Mouse (Mus musculus) 3134 (cell line): ENCODE data around the gene Zfp612.
"Not testable (repeated sequence)": the region's sequence is repeated elsewhere in the genome, so short reads cannot be mapped to it uniquely, and the experiment has no call there.

ENCODE experiments used
- DNase-seq: peaks from one replicate; pipeline ENCODE4 v3.0.0-alpha.2; 2011; ENCODE audit warnings: low spot score; ENCODE audit not compliant: insufficient read length; ENCODE audit errors: extremely low read depth

Gene Zfp612

DNA sequence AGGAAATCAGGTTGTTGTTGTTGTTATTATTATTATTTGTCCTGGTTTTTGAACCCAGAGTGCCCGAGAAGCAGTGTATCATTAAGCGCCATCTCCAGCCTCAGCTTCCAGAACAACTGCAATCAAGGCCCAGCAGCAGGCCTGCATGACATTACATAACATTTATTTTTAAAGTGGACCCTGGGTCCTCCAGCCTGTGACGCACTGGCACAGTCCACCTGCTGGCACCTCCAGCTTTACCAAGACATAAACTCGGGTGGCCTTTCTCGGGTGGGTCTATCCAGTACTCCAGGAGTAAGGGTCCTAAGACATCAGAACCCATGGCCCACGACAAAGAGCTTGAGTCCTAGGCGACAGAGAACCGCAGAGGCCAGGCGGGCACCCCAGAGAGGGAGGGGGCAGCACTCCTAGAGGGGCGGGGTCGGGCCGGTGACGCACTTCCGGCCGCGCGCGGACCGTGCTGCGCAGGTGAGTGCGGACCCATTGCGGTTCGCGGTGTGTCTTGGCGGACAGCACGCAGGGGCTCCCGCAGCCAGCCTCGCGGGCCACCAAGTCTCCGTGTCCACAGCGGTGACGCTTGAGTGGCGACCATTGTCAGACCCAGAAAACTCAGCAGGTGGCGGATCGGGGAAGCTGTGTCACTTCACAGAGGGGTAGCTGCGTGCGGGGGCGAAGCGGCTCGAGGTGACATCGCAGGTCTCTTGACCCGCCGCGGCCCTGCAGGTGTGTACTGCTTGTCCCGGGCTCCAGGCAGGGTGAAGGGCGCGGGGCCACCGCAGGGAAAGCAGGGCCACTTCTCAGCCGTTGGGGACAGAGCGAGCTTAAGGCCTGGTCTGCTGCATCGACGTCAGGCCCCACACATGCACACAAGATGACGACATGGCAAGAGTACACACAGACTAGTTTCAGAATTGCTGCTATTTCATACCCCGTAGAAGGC lies at the start of gene Zfp612:
TSS of gene Zfp612 (plus strand) at position 465 of the 940 bp plus-strand sequence.
- no peak for DNase-seq

DNA sequence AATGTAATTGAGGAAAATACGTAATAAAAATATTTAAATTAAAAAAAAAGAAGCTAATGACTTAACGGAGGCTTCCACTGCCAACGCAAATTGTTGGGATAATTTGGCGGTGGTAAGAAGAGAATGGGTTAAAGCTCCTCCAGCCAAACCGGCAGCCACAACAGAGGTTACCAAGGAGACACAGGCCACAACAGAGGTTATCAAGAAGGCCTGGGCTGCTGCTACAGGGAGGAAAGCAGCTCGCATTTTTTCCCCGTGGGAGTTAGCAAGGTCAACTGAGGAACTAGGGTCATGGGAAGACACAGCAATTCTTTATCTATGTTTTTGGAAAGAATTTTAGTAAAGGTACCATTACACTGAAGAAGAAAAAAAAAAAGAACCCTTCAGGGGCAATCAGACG lies 45.8 kb upstream of the Zfp612 start:
- DNase-seq = not testable (repeated sequence)

DNA sequence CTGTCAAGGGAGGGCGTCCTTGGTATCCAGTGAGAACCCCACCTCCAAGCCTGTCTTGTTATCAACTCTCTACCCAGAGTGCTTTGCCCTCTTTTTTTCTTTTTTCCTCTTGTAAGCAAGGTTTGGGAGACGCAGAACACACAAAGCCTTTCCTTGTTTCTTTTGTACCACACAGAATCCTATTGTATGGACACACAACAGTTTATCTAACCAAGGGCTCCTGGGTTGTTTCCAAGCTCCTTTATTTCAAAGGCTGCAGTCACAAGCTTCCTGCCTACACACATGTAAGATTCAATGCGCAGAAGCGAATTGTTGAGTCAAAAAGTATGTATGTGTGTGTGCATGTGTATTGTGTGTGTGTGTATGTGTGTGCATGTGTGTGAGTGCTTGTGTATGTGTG lies 45.2 kb upstream of the Zfp612 start:
- no peak for DNase-seq

DNA sequence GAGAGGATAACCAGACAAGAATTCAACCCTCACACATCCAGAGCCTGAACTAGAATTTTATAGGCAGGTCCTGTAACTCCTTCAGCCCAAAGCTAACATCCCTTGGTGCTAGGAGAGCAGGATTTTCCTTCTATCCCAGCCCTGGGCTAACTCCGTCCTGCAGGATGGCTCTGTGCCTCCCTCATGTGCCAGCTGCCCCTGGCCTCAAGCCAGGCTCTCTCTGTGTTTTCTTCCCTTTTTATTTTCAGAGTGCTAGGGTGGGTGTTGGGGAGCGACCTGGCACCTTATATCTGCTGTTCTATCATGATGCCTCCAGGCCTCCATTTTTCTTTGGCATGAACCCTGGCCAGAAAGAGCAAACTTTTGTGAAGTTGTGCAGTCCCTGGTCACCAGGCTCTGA lies 43.4 kb upstream of the Zfp612 start:
- DNase-seq = no peak

DNA sequence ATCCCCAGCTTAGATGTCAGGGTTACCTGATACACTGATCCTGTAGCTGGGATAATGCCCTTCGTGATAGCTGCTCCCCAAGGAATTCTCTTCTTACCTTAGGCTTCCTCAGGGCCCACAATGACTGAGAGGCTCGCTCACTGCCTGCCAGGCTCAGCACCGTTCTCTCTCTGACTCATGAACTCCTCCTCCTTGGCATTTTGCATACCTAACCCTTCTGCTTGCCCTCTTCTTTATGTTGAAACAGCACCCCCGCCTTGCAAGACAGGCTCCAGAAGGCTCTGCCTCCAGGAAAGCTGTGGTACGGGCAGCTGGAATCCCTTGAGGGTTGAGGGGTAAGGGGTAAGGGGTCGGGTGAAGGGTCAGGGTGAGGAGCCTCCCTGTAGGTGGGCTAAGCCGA lies 40.3 kb upstream of the Zfp612 start:
- no peak for DNase-seq

DNA sequence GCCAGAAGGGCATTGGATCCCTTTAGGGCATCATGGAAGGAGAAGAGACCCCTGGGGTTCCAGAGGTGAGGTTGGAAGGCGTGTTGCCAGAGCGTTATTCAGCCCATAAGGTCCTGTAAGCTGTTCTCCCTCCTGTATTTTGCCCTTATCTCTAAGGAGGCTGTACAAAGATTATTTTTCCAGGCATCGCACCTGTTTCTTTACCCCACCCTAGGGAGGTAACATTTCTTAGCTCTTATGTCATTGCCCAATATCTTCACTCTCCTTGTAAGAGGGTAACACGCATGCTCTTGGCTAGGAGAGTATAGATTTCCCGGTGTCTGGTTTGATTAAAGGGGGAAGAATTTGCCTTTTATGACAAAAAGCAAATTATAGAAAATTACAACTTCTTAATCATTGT lies 39.9 kb upstream of the Zfp612 start, which contains the start of gene Chst4:
TSS of gene Chst4 (minus strand) at position 82 of the 400 bp plus-strand sequence.
- no peak for DNase-seq

DNA sequence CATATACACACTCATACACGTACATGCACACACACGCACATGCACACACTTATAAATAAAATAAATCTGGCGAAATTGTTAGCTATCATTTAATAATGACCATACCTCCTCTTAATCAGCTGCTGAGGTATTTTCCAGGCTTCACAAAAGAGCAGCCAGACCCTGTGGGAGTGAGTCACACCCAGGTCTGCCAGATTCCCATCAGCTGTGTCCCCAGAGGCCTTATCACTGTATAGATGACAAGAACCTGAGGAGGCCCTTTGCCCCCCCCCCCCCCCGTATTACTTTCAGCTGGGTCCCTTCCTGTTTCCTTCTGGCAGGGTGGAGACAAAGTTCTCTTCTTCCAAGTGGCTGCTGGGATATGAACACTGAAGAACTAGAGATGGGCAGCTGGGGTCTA lies 39.0 kb upstream of the Zfp612 start:
- DNase-seq = no peak

DNA sequence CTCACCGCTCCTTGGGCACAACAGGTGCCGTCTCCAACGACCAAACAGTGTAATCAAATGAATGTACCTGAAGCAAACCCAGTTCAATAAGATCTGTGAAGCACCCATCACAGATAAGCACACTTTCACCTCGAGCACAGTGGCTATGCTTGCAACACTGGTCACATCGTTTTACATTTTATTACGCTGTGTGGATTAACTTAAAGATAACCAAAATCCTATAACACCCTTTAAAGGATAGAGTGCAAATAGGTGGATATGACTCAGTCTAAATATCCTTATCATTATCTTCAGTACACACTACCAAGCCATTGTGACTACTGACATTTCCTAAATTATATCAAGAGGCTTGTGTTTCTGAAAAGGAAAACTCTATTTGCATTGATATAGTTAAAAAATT lies 28.3 kb upstream of the Zfp612 start:
- no peak for DNase-seq

DNA sequence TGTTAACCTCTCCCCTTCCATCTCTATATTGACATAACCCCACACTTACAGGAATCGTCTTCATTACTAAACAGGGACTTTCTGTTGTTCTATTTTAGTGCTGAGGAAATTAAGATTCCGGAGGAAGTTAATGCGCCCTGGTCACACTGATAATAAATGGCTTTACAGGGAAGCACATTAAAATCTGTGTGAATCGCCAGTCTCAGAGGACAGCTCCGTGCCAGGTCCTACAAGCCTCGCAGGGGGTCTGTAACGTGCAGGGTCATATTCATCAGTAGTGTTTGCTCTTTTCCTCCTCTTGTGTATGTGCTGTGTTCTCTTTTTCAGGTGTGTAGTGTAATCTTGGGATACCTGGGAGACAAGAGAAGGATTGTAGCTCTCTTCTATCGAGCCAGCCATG lies 21.3 kb upstream of the Zfp612 start:
- no peak for DNase-seq

DNA sequence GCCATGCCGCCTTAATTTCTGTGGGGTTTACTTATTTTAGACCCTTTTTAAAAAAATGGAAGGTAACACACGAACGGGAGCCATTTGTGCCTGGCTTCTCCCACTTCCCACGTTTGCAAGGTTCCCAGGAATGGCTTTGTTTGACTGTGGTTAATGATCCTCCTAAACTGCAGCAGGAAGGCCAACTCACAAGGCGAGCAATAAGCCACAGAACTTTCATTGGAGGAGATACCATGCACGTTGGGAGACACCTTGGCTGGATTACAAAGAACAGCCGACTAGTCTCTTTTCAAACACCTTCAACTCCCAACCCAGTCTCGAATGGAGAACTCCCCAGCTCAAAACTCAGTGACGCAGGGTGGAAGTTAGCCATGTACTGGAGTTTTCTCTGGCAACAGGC lies 15.4 kb upstream of the Zfp612 start:
- DNase-seq = no peak

DNA sequence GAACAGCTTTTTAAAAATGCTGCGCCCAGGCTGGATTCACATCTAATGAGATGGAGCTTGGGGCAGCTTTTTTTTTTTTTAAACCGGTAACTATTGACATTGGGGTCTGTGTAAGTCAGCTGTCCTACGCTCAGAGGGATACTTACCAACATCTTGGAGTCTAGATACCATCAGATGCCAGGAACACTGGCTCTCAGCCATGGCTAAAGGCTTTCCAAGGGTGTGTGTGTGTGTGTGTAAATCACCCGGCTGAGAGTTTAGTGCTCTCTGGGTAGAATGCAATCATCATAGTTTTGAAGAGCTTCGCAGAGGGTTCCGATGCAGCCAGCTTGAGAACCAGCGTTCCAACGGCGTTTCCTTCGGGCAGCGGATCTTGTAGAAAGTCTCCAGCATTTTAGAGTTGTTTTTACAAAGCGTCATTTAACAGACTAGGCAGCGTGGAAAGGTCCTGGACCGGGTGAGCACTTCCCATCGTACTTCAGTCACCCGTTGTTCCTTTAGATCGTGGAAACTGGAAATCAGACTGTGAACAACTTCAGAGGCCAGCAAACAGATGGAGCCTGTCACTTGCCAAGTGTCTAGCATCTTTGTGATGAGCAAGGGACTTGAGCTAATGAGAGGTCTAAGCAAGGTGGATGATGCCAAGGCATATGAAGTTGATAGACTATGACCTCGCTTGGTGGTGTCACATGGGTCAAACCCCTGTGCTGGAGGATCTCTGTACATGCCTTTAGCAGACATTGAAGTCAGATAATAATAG lies 14.8 kb upstream of the Zfp612 start:
- no peak for DNase-seq

DNA sequence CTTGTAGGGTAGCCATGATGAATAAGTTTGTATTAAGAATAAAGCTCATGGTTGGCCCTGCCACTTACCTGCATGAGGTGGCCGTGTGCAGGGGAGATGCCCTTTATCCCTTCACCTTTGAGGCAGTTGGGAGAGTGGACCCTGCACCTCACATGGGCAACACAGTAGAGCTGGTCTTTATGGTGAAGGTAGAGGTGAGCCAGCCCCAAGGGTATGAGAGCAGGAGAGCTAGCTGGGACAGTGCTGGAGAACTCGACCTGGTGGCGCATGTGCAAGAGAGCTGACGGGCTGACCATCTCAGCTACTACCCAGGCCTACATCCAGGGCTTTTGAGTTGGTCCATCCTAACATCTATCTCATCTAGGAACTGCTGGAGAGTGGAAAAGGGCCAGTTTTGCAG lies 13.9 kb upstream of the Zfp612 start:
- no peak for DNase-seq

DNA sequence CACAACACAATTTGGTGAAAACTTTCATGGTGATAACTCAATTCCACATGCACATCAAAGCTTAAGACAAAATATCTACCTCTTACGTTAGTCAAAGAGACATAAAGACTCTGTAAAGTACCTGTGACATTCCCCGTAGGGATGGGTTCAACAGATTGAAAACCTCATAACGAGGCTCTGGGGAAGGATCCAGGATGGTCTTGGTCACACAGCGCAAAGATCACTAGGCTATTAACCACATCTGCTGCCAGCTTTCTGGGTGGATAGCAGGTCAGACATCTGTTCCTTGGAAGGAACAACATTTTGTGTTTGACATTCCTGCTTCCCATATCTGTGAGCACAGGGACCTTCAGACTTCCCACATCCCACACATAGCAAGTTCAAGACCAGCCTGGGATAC lies 9.8 kb upstream of the Zfp612 start:
- DNase-seq = no peak

DNA sequence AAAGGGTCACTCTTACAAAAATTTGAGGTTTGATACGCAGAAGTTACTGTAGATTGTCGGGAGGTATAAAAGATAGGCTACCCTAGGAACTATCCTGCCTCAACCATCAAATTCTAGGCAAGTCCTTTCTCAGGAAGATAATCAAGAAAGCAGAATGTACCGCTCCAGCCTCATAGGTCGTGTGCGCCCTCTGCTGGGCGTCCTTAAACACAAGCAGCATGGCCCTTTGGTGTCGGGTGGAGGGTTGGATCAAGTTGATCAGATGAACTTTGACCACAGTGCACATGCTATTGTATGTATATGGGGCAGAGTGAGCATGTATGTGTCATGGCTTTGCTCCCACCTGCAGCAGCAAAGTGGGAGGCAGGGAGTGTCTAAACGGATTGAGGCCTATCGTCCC lies 7.9 kb upstream of the Zfp612 start:
- no peak for DNase-seq

DNA sequence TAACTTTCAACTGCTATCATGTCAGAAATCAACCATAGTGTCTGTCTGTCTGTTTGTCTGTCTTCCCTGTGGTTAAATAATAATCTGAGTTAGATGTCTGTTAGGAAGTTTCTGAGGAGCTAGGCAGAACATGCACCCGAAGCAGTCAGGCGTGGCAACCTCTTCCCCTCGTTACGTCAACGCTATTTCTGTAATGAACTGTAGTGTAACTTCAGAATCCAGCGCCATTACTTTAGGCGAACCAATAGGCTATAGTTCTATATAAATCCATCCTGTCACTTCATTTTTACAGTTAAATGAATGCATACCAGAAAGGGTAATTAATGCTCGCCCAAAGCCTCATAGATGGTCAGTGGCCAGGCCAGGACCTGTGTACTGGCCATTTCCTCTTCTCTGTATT lies 5.0 kb upstream of the Zfp612 start:
- DNase-seq = no peak

DNA sequence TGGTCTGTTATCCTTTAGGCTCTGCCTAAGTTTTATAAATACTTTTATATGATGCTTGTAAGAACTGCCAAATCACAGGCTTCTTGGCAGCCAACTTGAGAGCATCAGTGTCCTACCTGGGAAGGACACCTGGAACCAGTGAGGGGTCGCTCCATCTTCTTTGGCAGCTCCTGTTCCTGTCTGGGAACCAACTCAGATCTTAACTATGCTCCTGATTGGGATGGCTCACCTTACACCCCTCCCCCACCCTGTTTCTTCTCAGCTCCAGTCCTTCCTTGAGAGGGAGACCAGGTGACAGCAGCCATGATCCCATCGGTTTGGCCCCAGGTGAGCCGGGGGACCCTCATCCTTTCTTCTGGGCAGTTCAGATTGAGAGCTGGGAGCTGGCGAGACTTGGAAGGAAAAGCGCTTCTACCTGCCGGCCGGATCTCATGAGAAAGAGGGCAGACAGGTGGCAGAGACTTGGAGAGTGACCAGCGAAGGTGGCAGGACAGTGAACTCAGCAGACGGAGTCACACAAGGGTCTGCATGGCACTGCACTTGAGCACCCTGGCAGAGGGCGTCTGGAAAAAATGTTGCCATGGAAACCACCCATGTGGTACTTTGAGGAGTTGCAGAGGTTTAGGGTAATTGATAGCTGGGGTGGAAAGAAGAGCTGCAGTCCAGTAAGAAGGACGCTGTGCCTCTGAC lies 3.0 kb downstream of the Zfp612 start:
- no peak for DNase-seq

DNA sequence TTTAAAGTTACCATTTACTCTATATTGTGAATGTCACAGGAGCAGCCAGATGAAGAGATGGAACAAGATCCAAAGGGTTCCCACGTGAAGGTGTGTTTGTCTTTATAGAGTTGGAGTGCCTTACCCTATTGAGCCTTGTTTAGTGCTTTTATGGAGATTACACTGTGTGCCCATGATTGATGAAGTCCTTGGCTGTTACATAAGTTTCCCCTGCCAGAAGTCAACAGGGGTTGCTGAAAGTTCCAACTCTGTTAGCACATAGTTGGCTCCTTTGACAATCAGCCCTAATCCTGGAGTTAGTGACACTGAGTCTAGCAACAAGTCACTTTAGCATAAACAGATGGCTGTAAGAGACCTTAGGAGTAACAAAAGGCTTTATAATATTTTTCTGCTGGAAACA lies 12.3 kb downstream of the Zfp612 start:
- DNase-seq = no peak

DNA sequence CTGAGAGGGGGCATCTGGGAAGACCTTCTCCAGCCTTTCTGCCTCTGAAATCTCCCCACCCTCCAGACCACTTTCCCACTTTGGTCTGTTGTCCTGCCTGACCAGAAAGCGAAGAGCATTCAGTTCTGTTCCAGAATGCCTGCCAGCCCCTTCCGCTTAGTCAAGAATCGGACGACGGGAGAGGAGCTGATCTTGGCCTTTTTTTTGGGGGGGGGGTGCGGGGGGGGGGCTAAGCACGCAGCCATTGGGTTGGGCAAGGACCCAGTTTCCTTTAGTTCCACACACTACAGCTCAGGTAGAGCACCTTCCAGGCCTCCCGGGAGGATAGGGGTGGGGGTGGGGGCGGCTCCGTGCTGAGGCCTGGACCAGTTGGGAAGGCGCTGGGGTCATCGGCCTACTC lies 21.4 kb downstream of the Zfp612 start, which contains the start of gene Gm21964:
TSS of gene Gm21964 (plus strand) at position 301 of the 400 bp plus-strand sequence.
- DNase-seq = no peak

DNA sequence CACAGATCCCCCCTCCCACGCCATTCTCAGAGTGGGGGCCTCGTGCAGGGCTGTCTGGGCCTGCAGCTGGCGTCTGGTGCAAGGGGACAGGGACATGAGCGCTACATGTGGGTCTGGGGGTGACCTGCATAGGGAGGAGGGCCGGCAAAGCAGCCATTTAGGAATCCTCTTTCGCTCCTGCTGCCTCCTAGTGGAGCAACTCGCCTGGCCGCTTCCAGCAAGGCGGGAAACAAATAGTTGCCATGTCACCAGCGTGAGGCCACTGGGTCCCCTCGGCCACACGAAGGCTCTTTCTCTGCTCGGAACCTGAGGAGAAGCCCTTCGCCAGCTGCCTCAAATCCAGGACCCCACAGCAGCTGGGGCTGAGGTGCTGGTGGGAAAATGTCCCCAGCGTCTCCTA lies 22.1 kb downstream of the Zfp612 start:
- no peak for DNase-seq

DNA sequence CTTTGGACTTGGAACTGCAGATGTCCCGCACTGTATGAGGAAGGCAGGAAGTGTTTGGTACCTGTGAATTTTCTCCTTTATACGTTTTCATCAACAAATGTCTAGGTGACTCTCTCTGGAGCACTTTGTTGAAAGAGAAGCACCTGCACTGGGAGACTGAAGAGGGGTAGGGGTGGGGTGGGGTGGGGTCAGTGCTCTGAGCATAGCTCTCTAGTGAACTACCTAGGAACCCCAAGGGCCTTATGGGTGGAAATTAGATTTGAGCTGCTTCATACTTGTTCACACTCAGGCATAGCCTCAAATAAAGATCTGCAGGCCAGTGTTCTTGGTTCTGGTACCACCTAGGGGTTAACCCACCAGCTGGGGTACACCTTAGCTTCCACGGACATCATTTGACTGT lies 23.1 kb downstream of the Zfp612 start, which contains the start of gene Gm17720:
TSS of gene Gm17720 (minus strand) at position 101 of the 400 bp plus-strand sequence.
- DNase-seq = no peak

DNA sequence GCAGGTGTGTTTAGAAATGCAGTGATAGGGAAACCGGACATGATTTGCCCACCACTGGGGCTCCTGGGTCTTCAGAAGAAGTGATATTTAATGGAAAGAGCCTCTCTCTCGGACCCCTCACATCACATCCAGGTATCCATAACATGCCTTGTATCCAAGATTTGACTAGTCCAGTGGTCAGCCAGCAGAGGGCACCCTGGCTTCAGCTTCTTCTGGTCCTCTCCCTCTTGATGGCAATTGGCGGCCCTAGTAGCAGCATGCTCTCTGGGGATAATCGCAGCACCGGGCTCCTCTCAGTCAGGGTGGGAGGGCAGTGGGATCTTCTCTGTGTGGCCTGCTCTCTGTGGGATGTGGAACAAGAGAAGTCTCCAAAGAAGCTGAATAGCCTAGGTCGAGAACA lies 40.2 kb downstream of the Zfp612 start:
- DNase-seq = no peak
